Mouse (Mus musculus) left cerebral cortex, adult 2 months (tissue): ENCODE results near the gene Lpar1. TPM values are rescaled to one million over a fixed set of nuclear protein-coding genes. Genes with fewer than 3 reads are reported as not detected.

ENCODE experiments used
- DNase-seq, 2 experiments: peaks; one replicate each; pipeline ENCODE4 v3.0.0; 2021 to 2022; ENCODE audit warnings: low spot score in 2 of 2, mixed read lengths in 1 of 2; ENCODE audit errors: extremely low spot score in 1 of 2
- H3K27ac ChIP-seq: fragments of 200-600 bp; 2 replicates; pipeline ENCODE4 v1.8.1; 2022
- H3K4me3 ChIP-seq: fragments of 200-600 bp; 2 replicates; pipeline ENCODE4 v1.8.1; 2022
- CTCF ChIP-seq: fragments of 200-600 bp; IDR thresholded peaks from 2 replicates; pipeline ENCODE4 v1.8.1; 2022; ENCODE audit warnings: antibody characterized with exemption, mild to moderate bottlenecking, moderate library complexity
- intact Hi-C: fragments of 180-260 bp; cut with DNase I; formaldehyde crosslinking; loops from one replicate; pipeline ENCODE4 v1.15.1; 2025
- total RNA-seq, 2 experiments: library from RNA; stranded (reverse); gene quantifications; 2 replicates each; pipeline ENCODE4 v1.2.3; 2021

Gene Lpar1
- total RNA-seq, 2 experiments from 2014 or later = 14.5 to 17.5 TPM

DNA sequence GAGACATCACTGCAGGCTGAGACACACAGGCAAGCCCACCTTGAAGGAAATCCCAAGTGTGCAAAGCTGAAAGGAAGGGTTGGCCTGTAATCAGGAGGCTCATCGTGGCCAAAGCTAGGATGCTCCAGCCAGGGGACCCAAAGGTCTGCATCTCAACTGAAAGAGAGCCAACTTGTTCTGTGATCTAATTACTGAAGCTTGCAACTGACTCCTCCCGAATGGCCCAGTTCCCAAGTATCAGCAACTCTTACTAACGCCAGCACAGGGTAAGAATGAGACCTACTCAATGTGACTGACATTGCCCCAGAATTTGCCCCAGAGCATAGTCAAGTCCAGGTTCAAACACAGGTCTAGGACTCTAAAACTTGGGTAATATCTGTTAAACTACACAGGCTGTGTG lies 53.9 kb downstream of the Lpar1 start:
- 0 out of 2 replicates have a peak overlapping the region, but pooled peaks have one; percentile 40 for H3K27ac ChIP-seq
- no peak overlapping the region for H3K4me3 ChIP-seq
- no peak for DNase-seq
- TF ChIP-seq CTCF = no peak
- intact Hi-C loops = no loop called here

- TF ChIP-seq CTCF = no peak
- H3K27ac ChIP-seq = no peak overlapping the region
- H3K4me3 ChIP-seq = no peak overlapping the region
- DNase-seq = no peak
- intact Hi-C loops = no loop called here
These were observed 54.5 kb downstream of the Lpar1 start for GRCm38 (mm10) chr4:58499241-58499640.

DNA sequence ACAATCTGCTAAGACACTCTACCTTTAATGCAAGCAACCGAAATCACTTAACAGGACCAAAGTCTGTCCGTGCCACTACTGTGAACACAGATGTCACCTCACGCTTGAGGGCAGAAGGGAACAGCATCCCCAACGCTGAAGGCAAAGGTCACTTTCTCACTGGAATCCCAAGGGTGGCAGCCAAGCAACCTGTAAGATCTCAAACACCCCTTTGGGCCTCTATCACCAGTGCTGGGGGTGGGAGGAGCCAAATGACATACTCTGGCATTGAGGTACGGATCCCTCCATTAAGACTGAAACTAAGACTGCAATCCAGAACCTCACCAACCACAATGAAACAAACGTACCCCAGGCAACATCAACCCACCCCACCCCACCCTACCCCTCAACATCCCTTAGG lies 55.0 kb downstream of the Lpar1 start:
- no peak overlapping the region for H3K4me3 ChIP-seq
- no peak for DNase-seq
- intact Hi-C loops = no loop called here
- no peak for TF ChIP-seq CTCF
- H3K27ac ChIP-seq = no peak overlapping the region

GRCm38 (mm10) chr4:58497284-58497683 lies 56.4 kb downstream of the Lpar1 start:
- no peak for DNase-seq
- no peak for TF ChIP-seq CTCF
- intact Hi-C loops = no loop called here
- Histone ChIP-seq H3K27ac (no peak overlapping the region), H3K4me3 (no peak overlapping the region)

- intact Hi-C loops = no loop called here
- TF ChIP-seq CTCF = no peak
- Histone ChIP-seq H3K27ac (no peak overlapping the region), H3K4me3 (no peak overlapping the region)
- no peak for DNase-seq
These were observed 57.0 kb downstream of the Lpar1 start for GRCm38 (mm10) chr4:58496743-58497142.

DNA sequence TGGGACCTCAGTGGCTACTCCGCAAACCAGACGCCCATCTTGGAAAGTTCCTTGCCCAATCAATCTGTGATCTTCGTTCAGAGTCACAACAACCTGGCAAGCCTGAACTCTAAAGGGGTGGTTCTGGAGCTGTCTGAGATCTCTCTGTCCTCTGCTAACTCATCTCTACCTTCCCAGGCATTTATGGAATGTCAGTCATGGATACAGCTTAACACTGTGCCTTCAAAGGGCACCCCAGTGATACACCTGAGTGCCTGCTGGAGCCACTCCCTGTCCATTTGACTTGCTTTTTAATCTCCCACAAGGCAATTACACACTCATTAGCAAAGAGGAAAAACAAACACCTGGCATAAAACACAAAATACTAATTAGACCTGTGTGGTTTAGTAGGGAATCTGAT lies 62.0 kb downstream of the Lpar1 start:
- DNase-seq = no peak
- H3K27ac ChIP-seq = no peak overlapping the region
- no peak overlapping the region for H3K4me3 ChIP-seq
- intact Hi-C loops = no loop called here
- no peak for TF ChIP-seq CTCF

DNA sequence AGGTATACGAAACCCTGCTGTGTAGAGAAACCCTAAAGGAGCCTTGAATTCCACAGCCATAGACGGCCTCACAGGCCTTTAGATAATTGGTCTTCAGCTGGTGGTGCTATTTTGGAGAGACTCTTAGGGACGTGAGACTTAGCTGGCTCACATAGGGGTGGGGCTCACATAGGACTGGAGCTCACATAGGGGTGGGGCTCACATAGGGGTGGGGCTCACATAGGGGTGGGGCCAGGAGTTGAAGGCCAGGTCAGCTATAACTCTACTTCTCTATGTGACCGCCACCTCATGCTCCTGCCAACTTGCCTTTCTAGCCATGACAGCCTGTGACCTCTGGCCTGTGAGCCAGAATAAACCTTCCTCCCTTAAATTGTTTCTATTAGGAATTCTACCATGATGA lies 63.3 kb downstream of the Lpar1 start:
- no peak overlapping the region for H3K4me3 ChIP-seq
- intact Hi-C loops = no loop called here
- DNase-seq = no peak
- no peak overlapping the region for H3K27ac ChIP-seq
- no peak for TF ChIP-seq CTCF

GRCm38 (mm10) chr4:58478564-58478963 lies 75.1 kb downstream of the Lpar1 start:
- TF ChIP-seq CTCF = no peak
- Histone ChIP-seq H3K4me3 (no peak overlapping the region), H3K27ac (peak overlapping the region; percentile 81)
- DNase-seq = no peak
- intact Hi-C loops = loop anchor here (5.0 kb wide), 2 partner anchors 74 to 206 kb away; partner anchors contain the start of gene Lpar1

- intact Hi-C loops = loop anchor here (1.0 to 5.0 kb wide), 4 partner anchors 15 to 205 kb away; partner anchors contain the start of gene Lpar1
- TF ChIP-seq CTCF = no peak
- Histone ChIP-seq H3K27ac (peak overlapping the region; percentile 81), H3K4me3 (no peak overlapping the region)
- DNase-seq = peak; percentile 20 to 62
These were observed 76.0 kb downstream of the Lpar1 start for GRCm38 (mm10) chr4:58477691-58478090.

GRCm38 (mm10) chr4:58471203-58471910 lies 82.3 kb downstream of the Lpar1 start:
- no peak overlapping the region for H3K27ac ChIP-seq
- TF ChIP-seq CTCF = no peak
- no peak overlapping the region for H3K4me3 ChIP-seq
- no peak for DNase-seq
- intact Hi-C loops = no loop called here

DNA sequence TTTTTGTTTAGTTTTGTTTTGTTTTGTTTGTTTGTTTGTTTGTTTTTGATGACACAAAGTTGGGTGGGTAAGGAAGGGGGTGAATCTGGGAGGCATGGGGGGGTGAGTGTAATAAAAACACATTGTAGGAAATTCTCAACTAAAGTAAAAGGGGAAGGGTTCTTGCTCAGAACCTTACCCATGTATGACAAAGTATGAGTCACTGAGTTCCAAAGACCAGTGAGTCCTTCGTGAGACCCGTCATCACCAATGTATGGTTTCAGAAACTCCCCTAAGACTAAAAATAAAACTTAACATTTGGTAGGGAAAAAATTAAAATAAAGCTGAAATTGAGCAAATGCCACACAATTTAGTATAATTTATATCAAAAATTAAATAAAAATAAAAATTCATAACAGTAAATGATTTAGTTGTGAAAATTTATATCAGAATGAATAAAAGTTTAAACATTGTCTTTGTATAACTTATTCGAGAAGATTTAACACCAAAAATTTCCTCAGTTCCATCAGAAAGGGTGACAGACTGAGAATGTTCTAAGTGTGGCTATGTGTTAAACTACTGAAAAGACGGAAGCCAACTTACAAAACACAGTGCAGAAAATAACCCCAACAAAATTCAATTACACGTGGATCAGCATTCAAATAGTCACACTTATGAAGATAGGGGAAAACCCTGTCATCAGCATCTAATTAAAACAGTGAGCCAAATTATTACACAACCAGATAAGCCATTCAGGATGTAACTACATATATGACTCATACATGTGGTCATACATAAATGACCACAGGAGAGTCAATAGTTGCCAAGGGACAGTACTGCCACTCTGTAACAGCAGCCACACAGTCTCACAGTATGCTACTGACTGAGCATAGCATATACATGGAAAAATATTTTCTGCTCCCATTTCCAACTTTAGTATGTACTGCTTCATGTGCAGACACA lies 83.8 kb downstream of the Lpar1 start:
- intact Hi-C loops = no loop called here
- Histone ChIP-seq H3K4me3 (no peak overlapping the region), H3K27ac (no peak overlapping the region)
- no peak for DNase-seq
- no peak for TF ChIP-seq CTCF

- no peak for TF ChIP-seq CTCF
- H3K4me3 ChIP-seq = no peak overlapping the region
These were observed 84.7 kb downstream of the Lpar1 start for GRCm38 (mm10) chr4:58469035-58469434.

More at GRCm38 (mm10) chr4:58469035-58469434, 84.7 kb downstream of the Lpar1 start:
- H3K27ac ChIP-seq = peak overlapping the region; percentile 12; the same call in 1 of the 2 replicates
- no peak for DNase-seq
- intact Hi-C loops = no loop called here
